Mouse (Mus musculus): ENCODE measurements at regions not wholly inside any gene's neighbourhood (a gene's known extent, or its start where the extent isn't known, plus 50 kb on each side); places are given as distances from the start of the nearest gene placed in this dataset.

- TF ChIP-seq POLR2A (IDR thresholded peaks at IDR 0.05; ENCODE audit: borderline replicate concordance, extremely low read depth, insufficient read depth, insufficient read length, poor library complexity, severe bottlenecking) (no peak), CTCF (IDR thresholded peaks at IDR 0.05; ENCODE audit: borderline replicate concordance, extremely low read depth, insufficient read depth, insufficient read length) (no peak)
Observed at GRCm38 (mm10) chr14:9467690-9468458, 801.8 kb upstream of the 4930452B06Rik start.

Measured in brain, embryonic 14.5 days (tissue).